Mouse (Mus musculus): ENCODE data around the gene Eva1a. TPM values are rescaled to one million over a fixed set of nuclear protein-coding genes. Genes with fewer than 3 reads are reported as not detected.

Gene Eva1a
- total RNA-seq, 2 experiments from 2014 or later = 2.9 to 3.3 TPM

DNA sequence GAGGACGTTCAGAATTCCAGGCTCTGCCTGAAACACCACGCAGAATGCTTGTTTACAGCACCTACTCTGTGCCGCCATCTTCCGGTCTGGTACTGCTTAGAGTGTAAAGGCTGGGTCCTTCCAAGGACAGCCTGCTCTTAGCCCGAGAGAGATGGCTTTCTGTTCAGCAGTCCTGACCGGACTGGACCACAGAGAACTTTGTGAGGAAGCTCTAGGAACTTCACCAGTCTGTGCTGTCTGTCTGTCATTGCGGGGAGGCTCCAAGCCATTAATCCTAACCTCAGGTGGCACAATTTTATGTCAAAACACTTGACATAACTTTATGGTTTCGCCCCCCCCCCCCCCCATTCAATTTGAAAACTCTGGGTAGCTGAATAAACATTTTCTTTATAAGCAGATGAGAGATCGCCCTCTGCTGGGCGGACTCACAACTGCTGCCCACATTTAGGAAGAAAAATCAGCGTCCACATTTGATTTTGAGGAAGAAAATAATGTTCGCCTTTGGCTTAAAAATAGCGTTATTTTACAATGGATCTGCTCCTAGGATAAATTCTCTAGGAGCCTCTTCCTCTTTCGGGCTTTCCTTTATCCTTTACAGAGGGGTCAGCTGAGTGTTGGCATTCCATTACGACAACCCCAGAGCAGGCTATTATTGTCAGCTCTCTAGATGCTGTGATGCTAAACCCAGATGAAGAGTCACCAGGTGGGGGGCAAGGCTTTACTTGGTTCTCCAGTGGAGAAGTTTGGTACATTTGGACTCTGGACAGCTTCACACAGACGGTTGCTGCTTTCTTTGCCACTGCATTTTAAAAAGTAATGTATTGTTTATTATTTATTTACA lies 78.7 kb downstream of the Eva1a start:
- peak in 1 of 2 experiments; percentile 46 for DNase-seq (ENCODE audit: low spot score in 2 of 2)

GRCm38 (mm10) chr6:82125134-82125533 lies 84.3 kb downstream of the Eva1a start:
- DNase-seq (ENCODE audit: low spot score in 2 of 2) = no peak

GRCm38 (mm10) chr6:82127827-82128226 lies 87.0 kb downstream of the Eva1a start:
- no peak for DNase-seq (ENCODE audit: low spot score in 2 of 2)

GRCm38 (mm10) chr6:82129630-82130217 lies 88.9 kb downstream of the Eva1a start:
- DNase-seq (ENCODE audit: low spot score in 2 of 2) = no peak

- DNase-seq (ENCODE audit: low spot score in 2 of 2) = no peak
Measured at GRCm38 (mm10) chr6:82132876-82133591, 92.2 kb downstream of the Eva1a start.

DNA sequence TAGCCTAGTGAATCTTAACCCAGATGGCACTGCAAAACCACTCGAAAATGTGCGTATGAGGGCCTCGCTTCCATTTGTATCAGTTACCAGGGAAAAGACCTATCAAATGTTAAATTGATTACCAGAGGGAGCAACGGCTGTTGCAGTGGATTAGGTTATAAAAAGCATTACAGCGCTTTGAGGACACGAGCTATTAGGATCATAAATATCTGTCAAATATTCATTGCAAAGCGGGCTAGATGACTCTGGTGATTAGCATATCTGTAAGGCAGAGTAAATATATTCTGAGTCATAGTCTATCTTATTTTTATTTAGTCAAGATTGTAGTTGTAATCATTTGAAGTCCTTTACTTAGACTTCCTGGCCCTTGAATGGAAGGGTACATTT lies 92.7 kb downstream of the Eva1a start:
- DNase-seq (ENCODE audit: low spot score in 2 of 2) = no peak

DNA sequence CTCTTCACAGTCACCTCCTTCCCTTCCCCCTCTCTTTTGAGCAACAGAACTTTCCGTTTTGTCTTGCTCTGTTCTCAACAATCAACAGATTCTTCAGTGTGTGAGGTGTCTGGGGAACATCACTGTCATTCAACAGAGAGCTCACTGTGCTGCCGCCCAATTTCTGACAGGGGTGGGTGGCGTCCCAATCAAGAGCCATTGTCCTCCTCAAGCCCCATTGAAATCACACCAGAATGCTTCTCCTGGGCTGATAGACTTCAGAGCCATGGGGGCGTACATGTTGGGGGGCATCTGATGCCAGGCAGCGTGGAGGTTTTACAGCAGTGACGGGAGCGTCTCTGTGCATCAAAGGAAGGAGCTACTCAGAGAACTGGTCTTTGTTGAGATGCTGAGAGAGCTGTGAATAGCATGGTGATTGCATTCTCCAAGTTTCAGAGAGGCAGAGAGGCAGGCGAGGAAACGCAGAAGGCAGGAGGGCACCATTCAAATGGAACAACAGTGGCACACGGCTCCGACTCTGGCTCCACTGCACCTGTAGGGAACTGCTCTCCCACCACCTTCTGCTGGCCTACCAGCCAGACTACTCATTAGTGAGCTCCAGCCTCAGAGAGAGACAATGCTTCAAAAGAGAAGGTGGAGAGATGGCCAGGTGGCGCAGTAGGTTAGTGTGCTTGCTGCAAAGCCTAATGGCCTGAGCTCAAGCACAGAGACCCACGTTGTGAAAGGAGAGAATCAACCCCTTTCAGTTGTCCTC lies 95.3 kb downstream of the Eva1a start:
- no peak for DNase-seq (ENCODE audit: low spot score in 2 of 2)

Other genes with a start within 250 kb of the Eva1a start
- 10 to 100 TPM in 1 of 2 experiments, 1 to 10 TPM in 1; 7.8 to 10.6 TPM for gene Gcfc2, start 117.4 kb upstream of the Eva1a start, total RNA-seq (2021)
- gene Mrpl19, start 75.1 kb upstream of the Eva1a start, total RNA-seq (2021) = 10 to 100 TPM; 29.8 to 32.5 TPM

Measured in gastrocnemius, postnatal 4 days (tissue).